Mouse (Mus musculus): ENCODE measurements around the gene Mt3. TPM values are rescaled to one million over a fixed set of nuclear protein-coding genes. Genes with fewer than 3 reads are reported as not detected.

Gene Mt3
- total and polyA plus RNA-seq, 3 experiments: not detected

DNA sequence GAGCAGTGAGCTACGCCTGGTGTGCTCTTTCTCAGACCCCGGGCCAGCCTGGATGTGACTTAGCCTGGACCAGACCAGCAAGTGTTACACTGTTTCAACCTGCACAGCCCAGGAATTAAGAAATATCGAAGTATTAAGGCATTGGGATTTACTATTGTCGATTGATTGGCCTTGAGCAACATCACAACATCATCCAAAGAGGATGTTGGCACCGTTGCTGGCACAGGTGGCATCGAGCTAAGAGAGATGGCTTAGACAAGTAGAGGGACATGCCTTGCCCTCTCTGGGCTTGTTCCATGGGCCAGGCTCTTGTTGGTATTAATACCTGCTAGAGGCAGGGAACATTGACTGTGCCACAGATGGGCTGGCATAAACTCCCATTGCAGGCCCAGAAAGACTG, 16.9 kb upstream of the Mt3 start:
- DNase-seq (ENCODE audit: low read depth, low spot score): no peak
- H3K27me3 ChIP-seq (ENCODE audit: control insufficient read depth in 1 of 2, insufficient read depth in 2 of 2, low read length in 2 of 2): peaks cover 1 to 2% of the 10 kb centered on the region in 2 experiments; a peak in 2 of 4 replicates
- TF ChIP-seq ELF1 (IDR thresholded peaks at IDR 0.05; ENCODE audit: low read depth, low read length): no peak
- TF ChIP-seq TAL1 (IDR thresholded peaks at IDR 0.05; ENCODE audit: low read length): no peak
- no peak for TF ChIP-seq HCFC1 (IDR thresholded peaks at IDR 0.05; ENCODE audit: low read depth, low read length)
- no peak for TF ChIP-seq KAT2A (conservative IDR thresholded peaks at IDR 0.05; ENCODE audit: low read depth, low read length)

DNA sequence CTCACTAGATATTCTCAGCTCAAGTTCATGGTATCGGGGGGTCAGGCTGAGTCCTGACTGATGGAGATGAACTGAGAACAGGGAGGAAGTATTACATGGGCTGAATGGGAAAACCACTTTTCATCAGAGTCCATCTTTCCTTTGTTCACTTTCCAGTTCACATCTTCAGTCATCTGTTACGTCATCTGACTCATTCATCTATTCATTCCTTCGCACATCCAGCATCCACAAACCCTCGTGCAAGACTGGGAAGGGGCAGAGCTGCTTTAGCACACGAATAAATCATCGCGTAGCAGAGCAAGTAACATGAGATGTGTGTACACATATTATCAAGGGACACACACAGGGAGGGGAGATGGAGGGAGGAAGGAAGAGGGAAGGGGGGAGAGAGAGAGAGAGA, 16.2 kb upstream of the Mt3 start:
- no peak for TF ChIP-seq ZNF384 (IDR thresholded peaks at IDR 0.05; ENCODE audit: low read depth, low read length)
- no peak for TF ChIP-seq ETS1 (IDR thresholded peaks at IDR 0.05; ENCODE audit: low read depth, low read length)
- no peak for TF ChIP-seq ZC3H11A (IDR thresholded peaks at IDR 0.05; ENCODE audit: low read depth, low read length)
- no peak for TF ChIP-seq POLR2AphosphoS2 (IDR thresholded peaks at IDR 0.05; ENCODE audit: low read length)
- no peak for TF ChIP-seq EP300 (IDR thresholded peaks at IDR 0.05; ENCODE audit: low read depth in 1 of 2, low read length in 2 of 2)
- TF ChIP-seq TCF12 (IDR thresholded peaks at IDR 0.05; ENCODE audit: low read depth, low read length): no peak
- TF ChIP-seq POLR2AphosphoS5 (IDR thresholded peaks at IDR 0.05; ENCODE audit: borderline replicate concordance, low read depth, low read length): no peak
- TF ChIP-seq MYC (IDR thresholded peaks at IDR 0.05; ENCODE audit: low read depth, low read length): no peak
- TF ChIP-seq CHD1 (IDR thresholded peaks at IDR 0.05; ENCODE audit: low read depth, low read length): no peak
- TF ChIP-seq E2F4 (IDR thresholded peaks at IDR 0.05; ENCODE audit: borderline replicate concordance, low read depth, low read length): no peak
- TF ChIP-seq TAL1 (IDR thresholded peaks at IDR 0.05; ENCODE audit: low read length): no peak
- no peak for TF ChIP-seq GABPA (IDR thresholded peaks at IDR 0.05; ENCODE audit: low read depth, low read length)
- TF ChIP-seq GATA1 (IDR thresholded peaks at IDR 0.05; ENCODE audit: low read depth, low read length): no peak
- TF ChIP-seq CTCF (IDR thresholded peaks at IDR 0.05 in 2 of 3, conservative IDR thresholded peaks at IDR 0.05 in 1 of 3; ENCODE audit: control insufficient read depth in 1 of 3, insufficient read depth in 1 of 3, low read depth in 2 of 3, low read length in 3 of 3, poor library complexity in 1 of 3, severe bottlenecking in 1 of 3): no peak
- TF ChIP-seq MYB (IDR thresholded peaks at IDR 0.05; ENCODE audit: low read depth, low read length): no peak
- Histone ChIP-seq H3K36me3 (ENCODE audit: control insufficient read depth in 1 of 2, insufficient read depth in 2 of 2, low read length in 2 of 2) (no peaks in the 10 kb centered on the region), H3K27ac (ENCODE audit: control insufficient read depth, low read depth, low read length) (no peak overlapping the region), H3K27me3 (ENCODE audit: control insufficient read depth in 1 of 2, insufficient read depth in 2 of 2, low read length in 2 of 2) (peaks cover 1 to 2% of the 10 kb centered on the region in 2 experiments; a peak in 2 of 4 replicates), H3K4me1 (ENCODE audit: control insufficient read depth in 1 of 2, insufficient read depth in 2 of 2, low read length in 2 of 2) (no peaks in the 10 kb centered on the region), H3K9me3 (replicated peaks; ENCODE audit: insufficient read depth, low read length) (no peaks in the 10 kb centered on the region), H3K4me3 (ENCODE audit: control insufficient read depth in 1 of 2, insufficient read depth in 1 of 2, low read depth in 2 of 2, low read length in 2 of 2) (no peak overlapping the region), H3K79me2 (ENCODE audit: control insufficient read depth, insufficient read depth, low read length, poor library complexity) (no peaks in the 10 kb centered on the region), H3K9ac (ENCODE audit: control insufficient read depth, low read depth, low read length, poor library complexity, severe bottlenecking) (no peak overlapping the region)
- DNase-seq (ENCODE audit: low read depth, low spot score): no peak

More for the DNA sequence above, 16.9 kb upstream of the Mt3 start:
- no peak overlapping the region for H3K27ac ChIP-seq (ENCODE audit: control insufficient read depth, low read depth, low read length)
- H3K4me1 ChIP-seq (ENCODE audit: control insufficient read depth in 1 of 2, insufficient read depth in 2 of 2, low read length in 2 of 2): no peaks in the 10 kb centered on the region
- no peak overlapping the region for H3K9ac ChIP-seq (ENCODE audit: control insufficient read depth, low read depth, low read length, poor library complexity, severe bottlenecking)
- no peaks in the 10 kb centered on the region for H3K9me3 ChIP-seq (replicated peaks; ENCODE audit: insufficient read depth, low read length)
- H3K4me3 ChIP-seq (ENCODE audit: control insufficient read depth in 1 of 2, insufficient read depth in 1 of 2, low read depth in 2 of 2, low read length in 2 of 2): no peak overlapping the region
- H3K79me2 ChIP-seq (ENCODE audit: control insufficient read depth, insufficient read depth, low read length, poor library complexity): no peaks in the 10 kb centered on the region
- no peaks in the 10 kb centered on the region for H3K36me3 ChIP-seq (ENCODE audit: control insufficient read depth in 1 of 2, insufficient read depth in 2 of 2, low read length in 2 of 2)
